Mouse (Mus musculus): Measurements from ENCODE around the gene Prdx6. TPM values are rescaled to one million over a fixed set of nuclear protein-coding genes. Genes with fewer than 3 reads are reported as not detected.

Gene Prdx6
- 90.2 and 99.6 TPM in 2 replicates for polyA plus RNA-seq (2012; rRNA removed)

DNA sequence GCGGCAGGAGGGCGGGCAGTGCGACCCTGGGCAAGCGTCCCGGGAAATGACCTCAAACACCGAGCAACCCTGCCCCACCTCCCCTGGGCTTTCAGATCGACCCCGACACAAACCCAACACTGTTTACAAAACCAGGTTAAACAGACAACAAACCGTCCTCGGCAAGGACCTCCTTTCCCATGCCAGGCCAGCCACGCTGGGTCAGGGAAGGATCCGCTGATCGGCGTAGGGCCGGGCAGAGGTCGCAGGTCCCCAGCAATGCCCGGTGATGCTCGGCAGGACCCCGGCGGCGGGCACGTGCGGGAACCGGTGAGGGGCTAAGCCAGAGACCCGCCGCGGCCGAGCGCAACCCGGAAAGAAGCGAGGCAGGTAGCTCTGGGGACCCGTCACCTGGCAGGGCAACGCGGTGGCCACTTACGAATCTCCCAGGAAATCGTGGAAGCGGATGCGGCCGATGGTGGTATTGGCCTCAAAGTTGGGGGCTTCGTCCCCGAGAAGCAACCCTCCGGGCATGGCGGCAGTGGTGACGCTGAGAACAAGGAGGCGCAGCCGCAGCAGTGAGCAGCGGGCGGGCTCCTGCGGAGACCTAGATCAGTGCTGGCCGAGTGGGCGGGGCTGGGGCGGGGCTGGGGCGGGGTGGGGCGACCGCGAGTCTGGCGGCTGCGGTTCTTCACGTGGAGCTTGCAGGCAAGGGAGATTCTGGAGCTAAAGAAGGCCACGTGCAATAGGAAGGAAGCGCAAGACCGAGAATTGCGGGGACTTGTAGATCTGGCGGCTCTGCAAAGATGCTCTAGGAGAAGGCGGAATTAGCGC lies at the start of gene Prdx6:
Gene Prdx6, minus strand, starts transcription at position 616 of the 813 bp plus-strand sequence.
- TF ChIP-seq POLR2A (IDR thresholded peaks at IDR 0.05; ENCODE audit: borderline replicate concordance, extremely low read depth, insufficient read depth, insufficient read length, poor library complexity, severe bottlenecking) (peak; percentile 17; the same call in 1 of the 2 replicates), CTCF (IDR thresholded peaks at IDR 0.05; ENCODE audit: borderline replicate concordance, extremely low read depth, insufficient read depth, insufficient read length) (no peak)
- peak; percentile 93 for DNase-seq (ENCODE audit: low read depth)

DNA sequence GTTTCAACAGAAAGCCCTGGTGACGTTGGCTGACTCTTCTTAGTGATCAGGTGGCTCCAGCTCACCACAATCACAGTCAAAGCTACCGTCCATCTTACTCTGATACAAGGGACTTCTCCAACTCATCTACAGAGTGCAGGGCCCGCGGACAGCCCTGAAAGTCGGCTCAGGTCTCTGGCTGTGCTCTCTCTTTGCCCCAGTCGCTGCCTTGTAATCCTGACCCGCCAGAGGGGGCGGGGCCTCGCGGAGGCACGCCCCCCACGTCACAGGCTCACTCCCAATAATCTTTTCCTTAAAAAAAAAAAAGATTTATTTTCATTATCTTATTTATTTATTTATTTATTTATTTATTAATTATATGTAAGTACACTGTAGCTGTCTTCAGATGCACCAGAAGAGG lies 37.2 kb upstream of the Prdx6 start:
- no peak for TF ChIP-seq POLR2A (IDR thresholded peaks at IDR 0.05; ENCODE audit: borderline replicate concordance, extremely low read depth, insufficient read depth, insufficient read length, poor library complexity, severe bottlenecking)
- TF ChIP-seq CTCF (IDR thresholded peaks at IDR 0.05; ENCODE audit: borderline replicate concordance, extremely low read depth, insufficient read depth, insufficient read length): no peak
- no peak for DNase-seq (ENCODE audit: low read depth)

DNA sequence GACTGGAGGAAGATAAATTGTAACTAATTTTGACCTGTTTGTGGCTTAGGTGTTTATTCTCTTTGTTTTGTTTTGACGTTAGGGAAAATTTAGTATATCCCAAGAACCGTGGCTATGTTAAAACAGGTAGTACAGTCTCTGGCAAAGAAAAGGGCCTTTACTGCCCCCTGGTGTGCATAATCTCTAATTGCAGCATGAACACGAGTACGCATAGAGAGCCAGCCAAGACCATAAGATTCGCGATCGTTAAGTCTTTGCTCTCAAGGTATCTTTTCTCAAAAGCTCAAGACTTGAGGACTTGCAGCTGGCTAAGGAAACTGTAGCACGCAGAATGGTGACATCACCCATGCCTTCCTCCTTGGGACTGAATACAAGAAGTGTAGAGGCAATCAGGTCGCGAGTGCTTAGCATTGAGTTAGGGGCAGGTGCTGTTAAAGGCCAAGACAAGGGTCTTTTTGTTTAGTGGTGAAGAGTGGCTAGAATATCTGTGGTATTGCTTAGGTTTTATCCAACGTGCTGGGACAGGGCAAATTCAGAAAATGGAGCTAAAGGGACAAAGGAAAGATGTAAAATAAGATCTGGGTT lies 35.8 kb upstream of the Prdx6 start:
- TF ChIP-seq POLR2A (IDR thresholded peaks at IDR 0.05; ENCODE audit: borderline replicate concordance, extremely low read depth, insufficient read depth, insufficient read length, poor library complexity, severe bottlenecking) (no peak), CTCF (IDR thresholded peaks at IDR 0.05; ENCODE audit: borderline replicate concordance, extremely low read depth, insufficient read depth, insufficient read length) (peak; percentile 60; the same call in 1 of the 2 replicates)
- peak; percentile 75 for DNase-seq (ENCODE audit: low read depth)

DNA sequence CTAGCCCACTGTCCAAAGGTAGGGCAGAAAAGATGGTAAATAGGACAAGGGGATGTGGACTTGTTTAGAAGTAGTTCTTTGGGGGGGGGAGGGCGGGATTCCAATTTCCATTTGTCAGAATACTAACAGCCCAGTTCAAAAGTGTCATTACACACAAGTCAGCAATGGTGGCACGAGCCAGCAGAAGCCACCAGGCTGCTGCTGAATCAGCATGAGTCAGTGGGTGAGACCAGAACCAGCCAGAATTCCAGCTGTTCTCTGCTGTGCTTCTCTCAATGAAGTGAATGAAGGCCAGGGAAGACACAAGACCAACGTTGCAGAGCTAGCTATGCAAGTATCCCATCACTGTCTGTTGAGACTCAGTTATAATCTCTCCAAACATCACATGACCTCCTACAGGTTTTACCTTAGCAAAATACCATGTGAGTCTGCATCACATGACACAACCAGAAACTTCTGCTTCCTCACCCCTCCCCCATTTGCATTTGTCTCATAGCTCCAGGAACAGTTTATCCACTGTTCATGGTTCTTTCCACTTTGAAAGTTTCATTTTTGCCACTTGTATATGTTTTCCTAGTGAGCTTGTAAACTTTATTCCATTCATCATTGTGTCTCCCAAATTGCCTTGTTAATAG lies 30.2 kb upstream of the Prdx6 start:
- no peak for TF ChIP-seq CTCF (IDR thresholded peaks at IDR 0.05; ENCODE audit: borderline replicate concordance, extremely low read depth, insufficient read depth, insufficient read length)
- no peak for TF ChIP-seq POLR2A (IDR thresholded peaks at IDR 0.05; ENCODE audit: borderline replicate concordance, extremely low read depth, insufficient read depth, insufficient read length, poor library complexity, severe bottlenecking)
- DNase-seq (ENCODE audit: low read depth): no peak

DNA sequence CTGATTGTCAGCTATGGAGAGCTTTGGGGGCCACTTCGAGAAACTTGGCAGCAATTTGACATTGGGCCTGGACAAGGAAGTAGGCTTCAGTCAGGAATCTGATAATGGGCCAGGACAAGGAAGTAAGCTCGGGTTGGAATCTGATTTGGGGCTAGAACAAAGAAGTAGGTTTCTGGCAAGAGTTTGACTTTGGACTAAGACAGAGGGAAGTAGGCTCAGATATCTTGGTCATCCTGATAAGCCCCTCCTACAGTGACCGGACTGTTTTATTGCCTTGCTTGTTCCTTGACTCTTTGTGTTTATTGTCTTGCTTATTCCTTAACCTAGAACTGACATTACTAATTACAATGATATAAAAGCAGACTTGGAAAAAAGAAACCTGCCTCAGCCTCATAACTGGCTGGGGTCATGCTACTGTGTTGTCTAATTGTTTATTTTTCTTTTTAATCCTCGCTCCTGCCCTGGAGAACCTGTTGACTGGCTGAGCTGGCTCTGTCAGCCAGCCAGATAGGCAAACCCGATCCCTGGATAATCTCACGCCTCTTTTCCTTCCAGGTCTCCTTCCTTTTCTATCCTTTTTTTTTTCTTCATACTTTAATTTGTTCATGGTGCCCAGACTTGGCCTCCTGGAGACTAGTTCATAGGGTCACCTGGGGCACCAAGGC lies 28.4 kb upstream of the Prdx6 start:
- TF ChIP-seq CTCF (IDR thresholded peaks at IDR 0.05; ENCODE audit: borderline replicate concordance, extremely low read depth, insufficient read depth, insufficient read length) (no peak), POLR2A (IDR thresholded peaks at IDR 0.05; ENCODE audit: borderline replicate concordance, extremely low read depth, insufficient read depth, insufficient read length, poor library complexity, severe bottlenecking) (no peak)
- no peak for DNase-seq (ENCODE audit: low read depth)

DNA sequence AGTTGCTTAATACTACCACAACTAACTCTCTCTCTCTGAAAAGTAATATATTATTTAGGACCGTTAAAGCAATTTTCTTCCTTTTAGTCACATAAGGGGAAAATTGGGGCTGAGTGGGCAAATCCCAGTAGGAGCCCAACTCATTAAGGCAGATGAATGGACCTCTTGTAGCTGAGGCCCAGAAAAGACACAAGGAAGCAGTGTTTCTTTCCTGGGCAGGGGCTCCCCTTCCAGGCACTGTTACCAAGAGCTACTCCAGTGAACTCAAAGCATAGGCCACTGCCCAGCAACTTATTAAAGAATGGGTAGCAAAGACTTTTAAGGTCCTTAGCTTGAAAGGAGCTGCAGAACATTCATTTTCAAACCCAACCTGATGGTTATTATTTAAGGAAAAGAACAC lies 22.5 kb upstream of the Prdx6 start:
- TF ChIP-seq POLR2A (IDR thresholded peaks at IDR 0.05; ENCODE audit: borderline replicate concordance, extremely low read depth, insufficient read depth, insufficient read length, poor library complexity, severe bottlenecking) (no peak), CTCF (IDR thresholded peaks at IDR 0.05; ENCODE audit: borderline replicate concordance, extremely low read depth, insufficient read depth, insufficient read length) (no peak)
- DNase-seq (ENCODE audit: low read depth): peak; percentile 90

DNA sequence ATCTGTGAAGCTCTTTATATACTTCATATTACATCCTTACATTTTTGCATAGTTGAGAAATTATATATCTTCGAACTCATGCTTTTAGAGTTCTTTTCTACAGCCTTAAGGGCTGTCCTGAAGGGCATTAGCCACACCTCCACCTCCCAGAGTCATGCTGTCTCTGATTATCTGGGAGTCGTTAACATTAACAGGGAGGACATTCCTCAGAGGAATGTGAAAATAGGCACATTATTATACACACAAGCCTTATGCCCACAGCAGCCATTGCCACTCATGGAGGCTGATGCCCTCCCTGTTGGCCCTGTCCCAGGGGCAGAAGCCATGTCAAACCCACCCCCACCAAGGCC lies 20.4 kb upstream of the Prdx6 start:
- DNase-seq (ENCODE audit: low read depth): no peak

DNA sequence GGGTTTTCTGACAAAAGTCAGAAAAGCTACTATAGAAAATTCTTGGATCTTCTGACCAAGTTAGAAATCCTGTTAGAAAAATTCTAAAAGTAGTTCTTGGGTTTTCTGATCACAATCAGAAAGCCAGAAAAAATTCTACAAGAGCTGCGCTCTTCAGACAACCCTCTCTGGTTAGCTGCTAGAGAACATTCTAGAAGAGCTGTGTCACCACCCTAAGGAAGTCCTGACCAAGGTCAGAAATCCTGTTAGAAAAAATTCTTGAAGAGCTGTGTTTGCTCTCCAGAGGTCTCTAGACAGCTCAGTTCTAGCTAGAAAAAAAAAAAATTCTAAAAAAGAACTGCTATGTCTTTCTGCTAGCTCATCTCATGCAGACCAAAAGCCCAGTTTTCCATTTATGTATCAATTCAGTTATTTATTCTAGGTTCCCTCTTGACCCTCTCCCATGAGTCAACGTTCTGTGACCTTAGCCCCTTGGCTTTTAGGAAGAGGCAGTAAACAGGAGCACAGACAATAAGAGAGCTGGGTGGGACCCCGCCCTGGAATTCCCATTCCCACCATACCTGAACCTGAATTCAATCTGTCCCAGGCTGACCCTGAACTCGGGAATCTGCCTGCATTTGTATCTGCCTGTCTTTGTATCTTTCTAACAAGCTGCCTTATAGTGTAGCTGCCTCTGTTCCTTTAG lies 19.9 kb upstream of the Prdx6 start:
- TF ChIP-seq POLR2A (IDR thresholded peaks at IDR 0.05; ENCODE audit: borderline replicate concordance, extremely low read depth, insufficient read depth, insufficient read length, poor library complexity, severe bottlenecking) (no peak), CTCF (IDR thresholded peaks at IDR 0.05; ENCODE audit: borderline replicate concordance, extremely low read depth, insufficient read depth, insufficient read length) (no peak)
- DNase-seq (ENCODE audit: low read depth): no peak

More for the DNA sequence above, 20.4 kb upstream of the Prdx6 start:
- TF ChIP-seq CTCF (IDR thresholded peaks at IDR 0.05; ENCODE audit: borderline replicate concordance, extremely low read depth, insufficient read depth, insufficient read length) (no peak), POLR2A (IDR thresholded peaks at IDR 0.05; ENCODE audit: borderline replicate concordance, extremely low read depth, insufficient read depth, insufficient read length, poor library complexity, severe bottlenecking) (no peak)

DNA sequence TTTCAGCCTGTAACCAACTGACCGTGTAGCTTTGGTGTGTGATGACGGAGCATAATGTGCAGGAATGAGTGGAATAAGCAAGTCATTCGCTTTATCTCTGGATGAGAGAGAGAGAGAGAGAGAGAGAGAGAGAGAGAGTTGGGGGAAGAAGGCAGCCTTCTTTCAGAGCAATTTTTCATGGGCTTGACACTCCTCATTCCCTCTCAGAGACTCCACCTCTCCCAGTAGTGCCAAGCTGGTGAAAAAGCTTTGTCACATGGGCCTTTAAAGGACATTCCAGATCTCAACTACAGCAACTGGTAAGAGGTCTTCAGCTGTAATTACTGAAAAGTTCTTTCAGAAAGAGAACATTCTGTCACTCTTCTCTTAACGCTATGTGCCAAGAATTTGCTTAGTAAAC lies 18.3 kb upstream of the Prdx6 start:
- DNase-seq (ENCODE audit: low read depth): peak; percentile 78
- TF ChIP-seq CTCF (IDR thresholded peaks at IDR 0.05; ENCODE audit: borderline replicate concordance, extremely low read depth, insufficient read depth, insufficient read length): no peak
- TF ChIP-seq POLR2A (IDR thresholded peaks at IDR 0.05; ENCODE audit: borderline replicate concordance, extremely low read depth, insufficient read depth, insufficient read length, poor library complexity, severe bottlenecking): no peak

DNA sequence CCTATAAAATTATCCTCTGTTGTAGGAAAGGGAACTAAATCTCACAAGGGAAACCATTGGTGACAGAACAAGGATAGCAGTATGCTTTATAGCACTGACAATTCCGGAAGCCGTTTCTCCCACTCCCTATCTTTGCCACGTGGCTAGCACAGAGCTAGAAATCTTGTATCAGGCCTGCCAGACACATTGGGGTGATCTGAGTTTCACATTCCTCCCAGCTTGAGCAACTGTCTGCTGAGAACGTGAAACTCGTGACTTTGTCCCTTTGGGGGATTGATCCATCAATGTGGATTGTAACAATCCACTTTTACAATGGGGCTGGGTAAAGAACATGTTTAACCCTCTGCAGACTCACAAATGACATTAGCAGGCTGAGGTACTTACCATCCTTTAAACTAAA lies 17.9 kb upstream of the Prdx6 start:
- no peak for DNase-seq (ENCODE audit: low read depth)
- no peak for TF ChIP-seq CTCF (IDR thresholded peaks at IDR 0.05; ENCODE audit: borderline replicate concordance, extremely low read depth, insufficient read depth, insufficient read length)

DNA sequence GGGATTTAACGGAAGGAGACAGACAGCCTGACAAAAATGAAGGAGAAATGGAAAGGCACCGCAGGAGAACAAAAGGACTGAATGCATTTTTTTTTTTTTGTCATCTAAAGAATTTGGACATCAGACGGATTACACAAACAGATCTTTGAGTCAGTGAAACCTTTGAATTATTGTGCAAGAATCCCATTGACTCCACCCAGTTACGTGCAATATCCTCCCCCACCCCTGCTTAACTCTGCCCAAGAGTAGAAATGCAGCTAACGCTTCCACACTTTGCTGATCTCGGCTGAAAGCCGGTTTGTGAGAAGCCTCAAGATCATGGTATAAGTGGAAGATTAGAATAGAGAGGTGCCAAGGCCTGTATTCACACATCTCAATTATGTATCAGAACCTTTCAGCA lies 17.1 kb upstream of the Prdx6 start:
- peak; percentile 14 for DNase-seq (ENCODE audit: low read depth)
- no peak for TF ChIP-seq POLR2A (IDR thresholded peaks at IDR 0.05; ENCODE audit: borderline replicate concordance, extremely low read depth, insufficient read depth, insufficient read length, poor library complexity, severe bottlenecking)
- no peak for TF ChIP-seq CTCF (IDR thresholded peaks at IDR 0.05; ENCODE audit: borderline replicate concordance, extremely low read depth, insufficient read depth, insufficient read length)

Data from brain, embryonic 14.5 days (tissue).